Mouse (Mus musculus): ENCODE measurements around the gene Celsr1. TPM values are rescaled to one million over a fixed set of nuclear protein-coding genes. Genes with fewer than 3 reads are reported as not detected.

Gene Celsr1
- polyA plus RNA-seq, 1 experiment from 2014 or later: 1.2 TPM

DNA sequence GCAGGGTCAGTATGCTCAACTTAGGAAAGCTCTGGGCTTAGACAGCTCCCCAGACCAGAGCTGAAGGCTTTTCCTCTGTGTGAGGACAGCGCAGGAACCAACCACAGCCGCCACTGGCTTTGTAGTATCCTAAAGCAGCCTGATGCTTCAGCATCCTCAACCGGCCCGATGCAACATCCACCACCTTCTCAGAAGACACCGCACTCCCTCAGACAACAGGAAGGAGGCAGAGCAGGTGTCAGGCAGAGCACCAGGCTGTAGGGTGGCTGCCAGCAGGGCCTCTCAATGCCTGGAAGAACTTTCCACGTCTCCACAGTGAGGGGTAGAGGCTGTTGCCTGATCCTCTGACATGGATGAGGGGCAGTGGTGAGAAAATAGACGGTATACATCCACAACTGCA lies 50.4 kb downstream of the Celsr1 start:
- 89% methylated on average over 7 of the region's 7 CpGs for WGBS
- no peaks in the 10 kb centered on the region for H3K9me3 ChIP-seq
- H3K4me3 ChIP-seq: no peak overlapping the region
- no peak overlapping the region for H3K27ac ChIP-seq (replicated peaks)
- peaks cover 37% of the 10 kb centered on the region for H3K4me1 ChIP-seq
- DNase-seq (ENCODE audit: low spot score): no peak
- 0 out of 2 replicates have a peak, but pooled peaks cover 9% of the 10 kb centered on the region for H3K36me3 ChIP-seq (replicated peaks)
- peaks cover 11% of the 10 kb centered on the region for H3K27me3 ChIP-seq (replicated peaks; ENCODE audit: low read depth, poor library complexity, severe bottlenecking)

DNA sequence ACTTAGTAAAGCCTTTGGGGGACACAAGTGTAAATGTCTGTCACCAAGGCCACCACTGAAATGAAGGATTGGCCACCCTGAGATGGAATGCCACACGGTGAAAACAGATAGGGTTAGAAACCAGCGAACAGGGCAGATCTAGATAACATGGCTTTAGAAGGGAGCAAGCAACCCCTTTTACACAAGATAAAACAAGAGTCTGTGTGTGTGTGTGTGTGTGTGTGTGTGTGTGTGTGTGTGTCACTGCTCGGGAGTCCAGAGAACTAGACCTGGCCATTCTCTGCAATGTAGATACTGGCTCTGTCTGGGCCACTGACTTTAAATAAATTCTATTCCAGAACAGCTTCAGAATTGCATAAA lies 51.2 kb downstream of the Celsr1 start:
- Histone ChIP-seq H3K4me1 (peaks cover 37% of the 10 kb centered on the region), H3K36me3 (replicated peaks) (0 out of 2 replicates have a peak, but pooled peaks cover 9% of the 10 kb centered on the region), H3K27ac (replicated peaks) (no peak overlapping the region), H3K27me3 (replicated peaks; ENCODE audit: low read depth, poor library complexity, severe bottlenecking) (peaks cover 11% of the 10 kb centered on the region), H3K4me3 (no peak overlapping the region), H3K9me3 (no peaks in the 10 kb centered on the region)
- no peak for DNase-seq (ENCODE audit: low spot score)
- WGBS: 68% methylated on average over 3 of the region's 3 CpGs

DNA sequence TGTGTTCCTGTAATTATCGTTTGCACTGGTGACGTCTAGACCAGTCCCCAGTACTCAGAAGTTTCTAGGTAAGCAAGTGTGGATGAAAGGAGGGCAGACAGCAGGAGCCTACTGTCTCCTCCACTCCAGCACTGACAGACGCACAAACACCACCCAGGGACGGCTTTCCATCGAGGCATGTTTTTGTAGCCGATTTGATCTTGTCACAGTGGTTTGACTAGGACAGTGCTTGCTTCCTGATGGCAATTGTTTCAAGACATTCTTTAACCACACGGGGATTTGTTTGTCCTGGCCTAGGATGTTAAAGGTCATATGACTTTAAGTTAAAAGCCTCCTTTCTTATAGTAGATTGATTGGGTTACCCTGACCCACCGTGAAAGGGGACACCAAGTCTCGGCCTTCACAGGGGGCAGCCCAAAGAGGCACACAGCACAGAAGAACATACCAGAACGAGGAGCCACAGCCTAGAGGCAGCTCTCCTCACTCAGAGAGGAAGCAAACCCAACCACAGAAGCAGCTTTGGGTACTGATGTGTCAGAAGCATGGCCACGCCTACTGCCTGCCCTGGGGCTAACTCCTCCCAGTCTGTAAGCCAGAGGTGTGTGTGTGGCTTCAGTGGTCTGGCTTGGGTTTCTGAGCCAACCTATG lies 51.7 kb downstream of the Celsr1 start:
- Histone ChIP-seq H3K36me3 (replicated peaks) (0 out of 2 replicates have a peak, but pooled peaks cover 9% of the 10 kb centered on the region), H3K27ac (replicated peaks) (no peak overlapping the region), H3K27me3 (replicated peaks; ENCODE audit: low read depth, poor library complexity, severe bottlenecking) (peaks cover 14% of the 10 kb centered on the region), H3K9me3 (no peaks in the 10 kb centered on the region), H3K4me1 (peaks cover 37% of the 10 kb centered on the region), H3K4me3 (no peak overlapping the region)
- WGBS: 15% methylated on average over 11 of the region's 11 CpGs
- peak; percentile 40 for DNase-seq (ENCODE audit: low spot score)

DNA sequence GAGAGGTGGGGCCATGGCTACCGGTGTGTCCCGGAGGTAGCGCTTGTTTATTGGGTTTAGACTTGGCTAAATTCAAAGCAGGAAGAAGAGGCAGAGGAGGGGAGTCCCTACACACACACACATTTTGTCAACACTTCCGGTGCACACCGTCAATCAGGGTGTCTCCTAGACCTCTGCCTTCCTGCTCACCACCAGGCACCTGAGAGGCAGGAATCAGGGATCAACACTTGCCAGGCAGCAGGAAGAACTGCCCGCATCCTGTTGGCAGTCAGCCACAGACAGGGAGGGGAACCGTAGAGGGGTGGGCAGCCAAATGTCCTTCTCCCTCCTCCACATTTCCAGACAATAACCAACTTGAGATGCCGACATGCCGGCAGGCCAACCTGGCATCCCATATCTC lies 56.5 kb downstream of the Celsr1 start:
- no peaks in the 10 kb centered on the region for H3K9me3 ChIP-seq
- no peak overlapping the region for H3K27ac ChIP-seq (replicated peaks)
- H3K36me3 ChIP-seq (replicated peaks): 0 out of 2 replicates have a peak, but pooled peaks cover 9% of the 10 kb centered on the region
- WGBS: 90% methylated on average over 9 of the region's 9 CpGs
- H3K27me3 ChIP-seq (replicated peaks; ENCODE audit: low read depth, poor library complexity, severe bottlenecking): 0 out of 2 replicates have a peak, but pooled peaks cover 14% of the 10 kb centered on the region
- H3K4me3 ChIP-seq: no peak overlapping the region
- DNase-seq (ENCODE audit: low spot score): no peak
- H3K4me1 ChIP-seq: peaks cover 53% of the 10 kb centered on the region

DNA sequence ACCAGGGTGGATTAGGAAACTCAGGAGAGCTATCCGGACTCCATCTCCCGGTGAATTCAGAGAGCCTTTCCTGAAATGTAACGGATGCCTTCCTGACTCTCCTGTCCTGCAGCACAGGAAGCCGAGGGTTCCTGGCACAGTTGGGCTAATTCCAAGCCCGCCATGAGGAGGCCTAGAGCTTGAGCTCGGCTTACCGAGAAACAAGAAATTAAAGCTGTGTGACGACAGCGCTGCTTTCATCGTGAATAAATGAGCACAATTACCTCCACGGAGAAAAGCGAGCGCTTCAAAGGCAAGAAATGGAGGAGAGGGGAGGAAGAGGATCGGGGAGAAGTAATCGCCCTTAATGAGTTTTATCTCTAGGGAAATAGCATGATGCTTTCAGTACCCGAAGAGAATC lies 57.8 kb downstream of the Celsr1 start:
- 0 out of 2 replicates have a peak, but pooled peaks cover 14% of the 10 kb centered on the region for H3K27me3 ChIP-seq (replicated peaks; ENCODE audit: low read depth, poor library complexity, severe bottlenecking)
- H3K27ac ChIP-seq (replicated peaks): no peak overlapping the region
- H3K36me3 ChIP-seq (replicated peaks): 0 out of 2 replicates have a peak, but pooled peaks cover 9% of the 10 kb centered on the region
- DNase-seq (ENCODE audit: low spot score): no peak
- H3K4me3 ChIP-seq: no peak overlapping the region
- H3K4me1 ChIP-seq: peaks cover 56% of the 10 kb centered on the region
- H3K9me3 ChIP-seq: no peaks in the 10 kb centered on the region
- 48% methylated on average over 16 of the region's 16 CpGs for WGBS

DNA sequence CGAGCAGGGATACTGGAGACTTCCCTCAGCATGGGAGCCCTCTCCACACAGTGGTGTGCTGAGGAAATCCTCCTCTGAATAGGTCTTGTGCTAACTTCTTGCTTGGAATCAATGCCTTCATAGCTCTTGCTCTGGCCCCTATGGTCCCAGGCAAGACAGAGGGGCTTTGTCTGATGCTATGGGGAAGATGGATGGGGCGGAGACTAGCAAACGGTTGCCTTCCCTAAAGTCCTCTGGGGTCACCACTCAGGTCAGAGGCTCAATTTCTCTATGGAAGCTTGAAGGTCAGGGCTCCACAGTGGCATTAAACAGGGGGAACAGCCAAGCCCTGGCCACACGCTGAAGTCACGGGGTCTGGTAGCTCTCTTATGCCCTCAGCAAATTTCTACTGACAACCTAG lies 62.0 kb downstream of the Celsr1 start:
- peak overlapping the region; percentile 76 for H3K27ac ChIP-seq (replicated peaks)
- no peaks in the 10 kb centered on the region for H3K36me3 ChIP-seq (replicated peaks)
- H3K9me3 ChIP-seq: no peaks in the 10 kb centered on the region
- 31% methylated on average over 5 of the region's 5 CpGs for WGBS
- no peak overlapping the region for H3K4me3 ChIP-seq
- 0 out of 2 replicates have a peak, but pooled peaks cover 9% of the 10 kb centered on the region for H3K27me3 ChIP-seq (replicated peaks; ENCODE audit: low read depth, poor library complexity, severe bottlenecking)
- DNase-seq (ENCODE audit: low spot score): peak; percentile 46
- H3K4me1 ChIP-seq: peaks cover 67% of the 10 kb centered on the region

DNA sequence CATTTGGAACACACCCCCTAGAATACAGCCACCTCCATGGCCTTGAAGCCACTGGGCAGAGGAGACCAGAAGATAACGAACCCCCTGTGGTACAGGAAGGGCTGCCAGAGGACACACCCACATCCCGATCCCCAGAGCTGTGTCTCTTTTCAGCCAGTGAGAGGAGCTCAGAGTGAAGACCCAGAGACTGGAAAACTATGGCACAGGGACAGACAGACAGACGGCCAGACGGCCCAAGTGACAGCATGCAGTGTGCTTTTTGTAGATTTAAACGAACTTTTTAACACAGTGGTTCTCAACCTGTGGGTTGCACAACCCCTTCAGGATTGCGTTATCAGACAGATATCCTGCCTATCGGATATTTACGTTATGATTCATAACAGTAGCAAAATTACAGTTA lies 63.1 kb downstream of the Celsr1 start:
- 70% methylated on average over 8 of the region's 8 CpGs for WGBS

DNA sequence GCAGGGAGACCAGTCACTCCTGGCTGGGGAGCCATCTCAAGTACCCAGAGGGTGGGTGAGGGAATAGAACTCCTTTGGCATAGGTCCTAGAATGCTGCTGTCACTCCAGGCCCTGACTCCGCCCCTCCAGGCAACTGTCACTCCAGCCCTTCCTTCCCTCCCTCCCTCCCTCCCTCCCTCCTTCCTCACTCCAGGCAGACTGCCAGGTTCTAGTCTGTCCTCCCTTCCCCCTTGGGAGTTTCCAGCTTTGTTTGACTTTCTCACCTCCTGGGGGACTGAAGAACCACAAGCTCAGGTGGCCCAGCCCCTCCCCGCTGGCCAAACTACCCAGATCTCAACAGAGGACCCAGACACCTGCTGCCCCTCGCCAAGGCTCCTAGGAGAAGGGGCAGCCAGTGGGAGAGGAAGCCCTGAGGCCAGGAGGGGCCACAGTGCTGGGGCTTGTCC lies 63.8 kb downstream of the Celsr1 start:
- H3K27ac ChIP-seq (replicated peaks): no peak overlapping the region
- H3K27me3 ChIP-seq (replicated peaks; ENCODE audit: low read depth, poor library complexity, severe bottlenecking): no peaks in the 10 kb centered on the region
- peaks cover 49% of the 10 kb centered on the region for H3K4me1 ChIP-seq
- H3K9me3 ChIP-seq: no peaks in the 10 kb centered on the region
- no peaks in the 10 kb centered on the region for H3K36me3 ChIP-seq (replicated peaks)
- no peak for DNase-seq (ENCODE audit: low spot score)
- no peak overlapping the region for H3K4me3 ChIP-seq
- 51% methylated on average over 3 of the region's 3 CpGs for WGBS

More for the DNA sequence above, 63.1 kb downstream of the Celsr1 start:
- no peak overlapping the region for H3K4me3 ChIP-seq
- peaks cover 55% of the 10 kb centered on the region for H3K4me1 ChIP-seq
- no peaks in the 10 kb centered on the region for H3K36me3 ChIP-seq (replicated peaks)
- no peak overlapping the region for H3K27ac ChIP-seq (replicated peaks)
- H3K9me3 ChIP-seq: no peaks in the 10 kb centered on the region
- H3K27me3 ChIP-seq (replicated peaks; ENCODE audit: low read depth, poor library complexity, severe bottlenecking): 0 out of 2 replicates have a peak, but pooled peaks cover 2% of the 10 kb centered on the region
- no peak for DNase-seq (ENCODE audit: low spot score)

DNA sequence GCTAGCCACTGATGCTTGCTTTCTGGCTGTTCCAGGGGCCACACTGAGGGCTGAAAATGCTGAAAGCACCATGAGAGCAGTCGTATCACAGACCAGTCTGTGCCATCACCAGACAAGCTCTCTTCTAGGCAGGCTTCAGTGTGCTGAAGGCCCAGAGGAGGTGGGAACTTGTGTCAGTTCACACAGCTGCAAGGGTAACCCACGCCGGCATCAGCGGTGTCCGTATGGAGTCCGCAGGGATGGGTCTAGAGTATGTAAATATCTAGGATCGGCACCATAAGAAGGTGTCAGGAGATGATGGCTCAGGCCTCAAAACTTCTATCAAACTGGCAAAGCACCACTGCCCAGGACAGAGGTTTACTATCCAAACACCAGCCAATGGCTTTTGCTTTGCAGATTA lies 64.3 kb downstream of the Celsr1 start:
- no peak overlapping the region for H3K4me3 ChIP-seq
- no peak for DNase-seq (ENCODE audit: low spot score)
- 93% methylated on average over 7 of the region's 7 CpGs for WGBS
- H3K4me1 ChIP-seq: peaks cover 44% of the 10 kb centered on the region
- H3K9me3 ChIP-seq: no peaks in the 10 kb centered on the region
- 0 out of 2 replicates have a peak overlapping the region, but pooled peaks have one; percentile 20 for H3K27ac ChIP-seq (replicated peaks)
- H3K36me3 ChIP-seq (replicated peaks): no peaks in the 10 kb centered on the region
- H3K27me3 ChIP-seq (replicated peaks; ENCODE audit: low read depth, poor library complexity, severe bottlenecking): no peaks in the 10 kb centered on the region

DNA sequence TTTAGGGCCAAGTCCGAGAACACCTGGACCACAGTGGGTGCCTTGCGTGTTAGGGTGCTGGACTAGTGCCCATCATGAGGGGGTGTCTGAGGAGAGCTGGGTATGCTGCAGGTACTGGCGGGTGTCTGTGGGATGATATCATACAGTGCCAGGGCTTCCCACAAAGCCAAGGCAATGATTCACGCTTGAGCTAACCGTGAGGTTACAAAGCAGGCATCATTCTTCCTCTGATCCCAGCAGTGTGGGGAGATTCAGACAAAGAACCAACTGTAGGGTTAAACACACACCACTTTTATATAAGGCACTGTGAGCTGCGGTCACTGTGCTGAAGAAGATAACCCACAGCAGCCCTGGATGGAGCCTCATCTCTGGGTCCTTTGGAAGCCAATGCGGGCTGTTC lies 67.5 kb downstream of the Celsr1 start:
- no peaks in the 10 kb centered on the region for H3K9me3 ChIP-seq

DNA sequence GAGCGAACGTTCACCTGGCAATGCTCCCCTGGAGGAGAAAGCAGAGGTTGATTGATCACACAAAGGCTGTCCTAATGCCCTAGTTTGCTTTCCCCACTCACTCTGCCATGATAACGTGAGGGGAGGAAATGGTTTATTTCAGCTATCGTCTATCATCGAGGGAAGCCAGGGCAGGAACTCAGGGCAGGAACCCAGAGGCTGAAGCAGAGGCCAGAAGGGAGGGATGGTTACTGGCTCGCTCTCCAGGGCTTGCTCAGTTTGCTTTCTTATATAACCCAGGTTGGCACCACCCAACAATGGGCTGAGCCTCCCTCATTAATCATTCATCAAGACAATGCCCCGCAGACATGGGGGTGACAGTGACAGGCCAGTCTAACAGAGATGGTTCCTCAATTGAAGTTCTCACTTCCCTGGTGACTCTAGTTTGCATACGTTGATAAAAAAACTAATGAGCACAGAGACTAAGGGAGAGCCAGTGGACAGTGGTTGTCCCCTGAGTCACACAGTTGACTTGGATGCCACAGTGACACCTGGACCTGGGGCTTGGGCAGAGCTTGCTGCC lies 70.2 kb downstream of the Celsr1 start:
- H3K27ac ChIP-seq (replicated peaks): 0 out of 2 replicates have a peak overlapping the region, but pooled peaks have one; percentile 30
- no peak overlapping the region for H3K4me3 ChIP-seq
- WGBS: 84% methylated on average over 8 of the region's 8 CpGs
- no peak for DNase-seq (ENCODE audit: low spot score)
- peaks cover 10% of the 10 kb centered on the region; the same call in 1 of the 2 replicates for H3K4me1 ChIP-seq
- H3K9me3 ChIP-seq: no peaks in the 10 kb centered on the region
- H3K36me3 ChIP-seq (replicated peaks): peaks cover 15% of the 10 kb centered on the region
- H3K27me3 ChIP-seq (replicated peaks; ENCODE audit: low read depth, poor library complexity, severe bottlenecking): no peaks in the 10 kb centered on the region

More for the DNA sequence above, 67.5 kb downstream of the Celsr1 start:
- Histone ChIP-seq H3K27me3 (replicated peaks; ENCODE audit: low read depth, poor library complexity, severe bottlenecking) (no peaks in the 10 kb centered on the region), H3K4me3 (no peak overlapping the region), H3K27ac (replicated peaks) (no peak overlapping the region), H3K4me1 (peaks cover 18% of the 10 kb centered on the region), H3K36me3 (replicated peaks) (no peaks in the 10 kb centered on the region; the same call in 1 of the 2 replicates)
- no peak for DNase-seq (ENCODE audit: low spot score)
- WGBS: 89% methylated on average over 7 of the region's 7 CpGs

DNA sequence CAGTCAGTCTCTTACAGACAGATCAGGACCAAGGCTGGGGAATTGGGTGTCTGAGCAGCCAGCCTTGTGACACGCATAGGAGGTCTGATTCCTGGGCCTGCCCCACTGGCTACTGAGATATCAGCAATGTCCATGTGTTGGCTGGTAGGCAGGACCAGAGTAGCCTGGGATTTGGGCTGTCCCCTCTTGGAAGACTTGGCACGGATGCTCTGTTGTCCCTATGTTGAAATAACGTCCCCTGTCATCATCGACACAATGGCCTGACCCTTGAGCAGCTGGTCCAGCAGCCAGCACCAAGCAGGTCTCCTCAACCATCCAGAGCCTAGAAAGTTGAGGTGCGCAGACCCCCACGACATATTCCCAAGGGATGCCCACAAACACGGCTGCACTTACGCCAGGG lies 70.9 kb downstream of the Celsr1 start:
- WGBS: 90% methylated on average over 8 of the region's 8 CpGs
- no peak overlapping the region for H3K27ac ChIP-seq (replicated peaks)
- peaks cover 22% of the 10 kb centered on the region for H3K36me3 ChIP-seq (replicated peaks)
- no peak for DNase-seq (ENCODE audit: low spot score)
- no peak overlapping the region for H3K4me3 ChIP-seq
- peaks cover 10% of the 10 kb centered on the region; the same call in 1 of the 2 replicates for H3K4me1 ChIP-seq
- no peaks in the 10 kb centered on the region for H3K9me3 ChIP-seq
- no peaks in the 10 kb centered on the region for H3K27me3 ChIP-seq (replicated peaks; ENCODE audit: low read depth, poor library complexity, severe bottlenecking)

DNA sequence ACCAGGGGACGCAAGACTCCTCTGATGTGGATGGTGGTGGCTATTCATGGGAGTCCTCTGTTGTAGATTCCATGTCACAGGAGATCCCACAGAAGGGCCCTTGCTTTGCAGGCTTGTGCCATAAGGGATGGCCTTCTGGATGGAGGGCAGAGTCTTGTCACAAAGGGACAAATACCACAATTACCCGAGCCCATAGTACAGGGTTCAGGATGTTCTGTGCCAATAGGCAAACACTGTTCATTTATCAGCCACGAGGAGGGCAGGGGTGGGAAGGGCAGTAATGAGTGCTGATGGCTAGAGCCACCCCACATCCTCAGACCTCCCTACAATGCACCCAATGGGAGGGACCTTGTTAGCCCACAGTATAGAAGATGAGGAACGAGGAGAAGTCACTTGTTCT lies 71.9 kb downstream of the Celsr1 start:
- Histone ChIP-seq H3K27ac (replicated peaks) (no peak overlapping the region), H3K36me3 (replicated peaks) (peaks cover 26% of the 10 kb centered on the region), H3K27me3 (replicated peaks; ENCODE audit: low read depth, poor library complexity, severe bottlenecking) (no peaks in the 10 kb centered on the region), H3K9me3 (no peaks in the 10 kb centered on the region), H3K4me3 (no peak overlapping the region), H3K4me1 (peaks cover 10% of the 10 kb centered on the region; the same call in 1 of the 2 replicates)
- 81% methylated on average over 4 of the region's 4 CpGs for WGBS
- no peak for DNase-seq (ENCODE audit: low spot score)

Measured in embryonic facial prominence, embryonic 10.5 days (tissue).